Mouse (Mus musculus) layer of hippocampus, postnatal 36 days (tissue): Measurements from ENCODE around the gene Cdh22. TPM values are rescaled to one million over a fixed set of nuclear protein-coding genes. Genes with fewer than 3 reads are reported as not detected.

Source experiments
- DNase-seq, 2 experiments: peaks; one replicate each; pipeline ENCODE4 v3.0.0; 2022
- total RNA-seq, 2 experiments: library from RNA; stranded (reverse); gene quantifications; 2 replicates each; pipeline ENCODE4 v1.2.3; 2021

The Cdh22 gene
- total RNA-seq, 2 experiments from 2014 or later = 12.9 to 13.1 TPM

DNA sequence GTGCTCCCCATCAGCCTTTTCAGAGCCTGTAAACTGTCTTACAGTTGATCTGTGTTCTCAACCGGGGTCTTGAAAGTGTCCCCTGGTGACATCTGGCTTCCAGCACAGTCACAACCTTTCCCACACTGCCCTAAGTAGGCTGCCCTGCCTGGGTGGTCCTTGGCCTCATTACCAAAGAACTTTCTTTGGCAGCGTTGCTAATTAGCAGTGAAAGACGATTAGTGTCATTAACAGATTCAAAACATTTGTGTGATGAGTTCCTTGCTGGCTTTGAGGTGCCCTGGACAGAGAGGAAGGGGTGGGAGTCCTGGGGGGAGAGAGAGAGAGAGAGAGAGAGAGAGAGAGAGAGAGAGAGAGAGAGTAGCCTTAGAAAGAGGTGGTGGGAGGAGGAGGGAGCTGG, 14.3 kb upstream of the Cdh22 start:
- no peak for DNase-seq

DNA sequence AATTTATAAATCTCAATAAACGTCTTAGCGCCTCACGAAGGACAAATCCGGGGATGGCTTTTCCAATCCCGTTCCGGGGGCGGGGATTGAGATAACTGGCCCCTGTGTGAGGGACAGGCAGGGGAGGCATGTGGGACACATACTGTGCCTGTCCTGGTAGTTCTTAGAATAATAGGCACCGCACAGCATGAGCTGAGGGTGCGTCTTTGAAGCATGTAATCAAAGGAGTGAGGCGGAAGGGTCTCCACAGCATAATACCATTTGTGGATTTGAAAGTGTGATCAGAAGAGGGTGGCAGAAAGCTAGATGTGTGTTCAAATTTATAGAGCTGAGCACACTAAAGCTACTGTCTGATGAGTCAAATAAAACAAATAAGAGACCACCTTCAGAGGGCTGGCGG, 11.7 kb upstream of the Cdh22 start:
- DNase-seq = no peak

DNA sequence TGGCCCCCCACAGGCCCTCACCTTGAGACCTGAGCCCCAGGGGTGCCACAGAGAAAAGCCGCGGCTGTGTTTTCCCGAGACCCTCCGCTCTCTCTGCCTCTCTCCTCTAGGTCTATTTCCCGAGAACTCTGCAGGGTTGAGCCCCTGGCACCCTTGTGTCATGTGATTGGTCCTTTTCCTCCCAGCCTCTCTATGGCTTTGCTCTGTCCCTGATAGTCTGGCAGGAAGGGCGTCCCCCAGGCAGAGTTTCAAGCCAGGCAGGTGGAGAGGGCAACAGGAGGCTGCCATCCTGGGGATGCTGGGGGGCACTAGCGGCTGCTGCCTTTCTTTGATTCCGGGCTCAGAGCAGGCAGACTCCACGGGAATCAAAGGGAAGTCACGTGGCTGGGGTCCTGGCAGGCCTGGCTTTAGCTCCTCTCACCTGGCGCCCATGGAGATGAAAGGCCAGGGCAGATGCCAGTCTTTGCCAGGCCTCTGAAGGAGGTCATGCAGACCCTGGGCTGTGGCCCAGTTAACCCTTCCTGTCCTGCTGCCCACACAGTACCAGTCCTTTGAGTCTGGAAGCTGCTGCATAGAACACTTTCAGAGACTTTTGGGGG, 8.6 kb upstream of the Cdh22 start:
- DNase-seq = no peak

DNA sequence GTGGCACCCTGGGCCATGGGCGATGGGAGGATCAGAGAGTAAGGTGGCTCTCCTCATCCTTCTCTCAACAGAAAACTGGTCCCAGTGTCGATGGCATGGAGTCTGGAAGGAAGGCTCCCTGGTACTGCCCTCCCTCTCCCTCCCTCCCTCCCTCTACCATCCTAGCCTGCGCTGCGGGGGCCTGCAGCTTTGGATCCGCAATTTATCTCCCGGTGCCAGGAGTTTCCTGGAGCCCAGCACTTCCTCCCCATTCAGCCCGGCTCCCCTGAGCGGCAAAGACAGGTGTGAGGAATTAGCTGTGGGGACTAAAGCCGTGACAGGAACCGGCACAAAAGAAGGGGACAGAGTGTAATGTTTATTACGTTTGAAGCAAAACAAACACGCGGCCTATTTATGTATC, 7.9 kb upstream of the Cdh22 start:
- DNase-seq = no peak

DNA sequence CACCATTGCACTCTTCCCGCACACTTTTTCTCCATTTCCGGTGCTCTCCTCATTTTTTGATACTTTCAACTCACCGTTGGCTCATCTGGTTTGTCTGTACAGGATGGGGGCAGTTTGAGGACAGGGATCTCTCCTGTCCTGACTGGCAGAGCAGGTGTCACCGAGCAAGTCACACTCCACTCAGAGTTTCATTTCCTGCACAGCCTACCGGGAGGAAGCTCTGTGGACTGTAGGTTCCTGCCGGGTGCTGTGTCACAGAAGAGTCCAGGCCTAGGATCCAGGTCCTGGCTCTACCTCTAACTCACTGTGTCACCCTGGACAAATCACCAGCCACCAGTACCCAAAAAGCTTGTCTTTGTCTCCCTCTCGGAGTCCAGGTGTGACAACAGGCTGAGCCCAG, 7.1 kb upstream of the Cdh22 start:
- DNase-seq = no peak

DNA sequence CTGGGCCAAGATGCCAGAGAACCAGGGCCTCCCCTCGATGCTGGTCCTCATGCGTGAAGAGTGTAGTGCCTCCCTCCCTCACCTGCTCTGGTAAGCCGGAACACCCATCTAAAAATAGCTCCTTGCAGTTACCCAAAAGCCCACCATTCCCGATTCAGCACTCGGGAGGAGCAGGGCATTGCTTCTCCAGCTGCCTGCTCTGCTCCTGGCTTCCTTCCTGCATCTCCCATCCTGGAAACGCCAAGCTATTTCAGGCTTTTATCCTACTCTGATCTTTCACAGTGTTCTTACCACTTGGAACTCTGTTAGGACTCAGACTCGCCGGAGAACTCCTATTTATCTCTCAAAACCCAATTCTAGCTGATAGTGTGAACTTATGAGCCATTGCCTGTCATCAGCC, 5.7 kb upstream of the Cdh22 start:
- DNase-seq = no peak

DNA sequence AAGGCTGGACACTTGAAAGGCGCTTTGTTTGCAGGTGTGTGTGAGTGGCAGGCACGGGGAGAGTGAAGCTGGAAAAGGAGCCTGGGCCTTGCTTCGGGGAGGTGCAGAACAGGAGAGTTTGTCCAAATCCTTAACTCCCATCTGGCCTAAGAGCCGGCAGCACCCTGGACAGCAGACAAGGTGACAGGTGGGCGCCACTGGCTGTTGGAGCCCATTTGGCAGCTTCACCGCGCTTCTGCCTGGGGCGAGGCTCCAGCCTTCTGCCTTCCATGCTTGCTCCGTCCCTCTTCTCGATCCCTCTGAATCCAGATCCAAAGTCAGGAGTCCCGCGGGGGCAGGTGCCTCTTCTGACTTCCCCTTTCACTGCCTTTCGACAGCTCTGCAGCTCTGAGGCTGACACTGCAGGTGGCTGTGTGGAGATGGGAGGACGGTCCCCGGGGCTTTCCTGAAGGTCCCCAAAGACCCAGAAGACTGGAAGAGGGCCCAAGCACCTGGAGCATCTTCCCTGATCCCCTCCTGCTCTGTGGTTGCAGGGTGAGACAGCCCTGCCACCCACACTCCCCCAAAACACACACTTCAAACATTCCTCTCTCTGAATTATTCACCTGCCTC, 5.0 kb upstream of the Cdh22 start:
- DNase-seq = no peak

DNA sequence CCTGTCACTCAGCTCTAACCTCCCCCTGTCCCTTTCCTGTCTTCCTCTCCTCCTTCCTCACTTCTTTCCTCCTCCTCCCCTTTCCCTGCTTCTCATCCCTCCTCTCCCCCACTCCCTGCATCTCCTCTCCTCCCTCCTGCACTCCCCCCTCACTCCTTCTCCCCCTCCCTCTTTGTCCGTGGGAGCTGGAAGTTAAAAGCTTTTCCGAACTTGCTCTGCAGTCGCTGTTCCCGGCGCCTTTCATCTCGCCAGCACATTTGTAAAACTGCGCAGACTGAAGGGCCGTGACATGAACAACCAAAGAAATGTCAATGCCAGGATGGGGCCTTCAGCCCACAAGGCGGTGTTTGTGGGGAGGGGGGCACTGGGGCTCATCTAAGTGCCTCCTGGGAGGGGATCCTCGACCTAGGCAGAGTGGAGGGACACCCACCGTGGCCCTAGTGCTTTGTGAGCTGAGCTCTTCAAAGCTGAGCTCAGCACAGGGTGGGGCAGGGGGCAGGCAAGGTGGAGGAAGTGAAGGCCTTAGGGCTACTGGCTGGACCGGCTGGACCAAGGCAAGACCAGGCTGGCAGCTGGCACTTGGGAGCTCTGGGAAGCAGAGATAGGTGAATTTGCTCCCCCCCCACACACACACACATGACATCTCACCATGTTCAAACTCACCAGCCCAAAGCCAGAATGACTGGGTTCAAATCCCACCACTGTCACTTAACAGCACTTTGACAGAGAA, 3.9 kb upstream of the Cdh22 start:
- no peak for DNase-seq

DNA sequence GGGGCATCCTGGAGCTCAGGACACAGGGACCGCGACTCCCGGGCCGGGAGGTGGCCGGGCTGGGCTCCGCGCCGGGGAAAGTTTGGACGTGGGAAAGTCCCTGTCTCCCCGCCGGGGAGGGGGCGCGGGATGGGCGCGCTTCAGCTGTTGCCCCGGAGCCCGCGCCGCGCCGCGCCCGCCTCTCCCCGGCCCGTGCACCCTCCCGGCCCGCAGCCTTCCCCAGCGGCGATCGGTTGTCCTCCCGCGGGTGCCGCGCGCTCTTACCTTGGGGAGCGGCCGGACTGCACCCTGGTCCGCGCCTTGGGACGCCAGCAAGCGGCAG, 401 bp downstream of the Cdh22 start:
- no peak for DNase-seq

DNA sequence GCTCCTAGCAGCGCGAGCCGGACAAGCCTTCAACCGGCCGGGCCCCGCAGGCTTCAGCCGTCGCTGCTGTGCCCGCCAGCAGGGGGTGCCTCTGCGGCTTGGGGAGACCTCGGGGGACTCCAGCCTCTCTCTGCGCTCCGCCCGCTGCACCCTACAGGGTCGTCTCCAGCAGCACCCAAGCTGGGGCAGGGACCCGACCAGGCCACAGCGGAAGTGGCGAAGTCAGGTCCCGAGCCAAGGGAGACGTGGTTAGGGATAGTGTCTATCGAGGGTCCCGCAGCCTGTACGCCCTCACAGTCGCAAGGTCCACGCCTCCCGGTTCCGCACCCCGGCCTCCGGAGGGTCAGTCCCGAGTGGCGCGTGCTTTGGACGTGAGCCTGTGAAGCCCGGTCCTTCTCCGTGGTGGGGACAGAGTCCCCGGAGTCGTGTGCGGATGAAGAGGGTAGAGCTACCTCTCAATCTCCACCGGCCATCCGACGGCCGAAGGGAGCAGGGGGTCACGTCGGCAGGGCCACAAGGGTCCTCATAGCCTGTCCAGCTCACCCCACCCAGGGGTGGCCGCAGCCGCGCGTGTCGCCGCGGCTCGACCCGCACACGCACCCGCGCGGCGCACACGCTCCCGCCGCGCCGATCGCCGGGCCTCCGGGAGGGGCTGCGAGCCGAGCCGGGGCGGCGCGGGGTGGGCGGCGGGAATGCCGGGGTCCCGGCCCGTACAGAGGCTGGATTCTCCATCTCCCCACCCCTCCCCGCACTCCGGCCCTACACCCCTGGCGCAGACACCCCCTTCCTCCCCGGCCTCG, 962 bp downstream of the Cdh22 start:
- peak; percentile 53 for DNase-seq

DNA sequence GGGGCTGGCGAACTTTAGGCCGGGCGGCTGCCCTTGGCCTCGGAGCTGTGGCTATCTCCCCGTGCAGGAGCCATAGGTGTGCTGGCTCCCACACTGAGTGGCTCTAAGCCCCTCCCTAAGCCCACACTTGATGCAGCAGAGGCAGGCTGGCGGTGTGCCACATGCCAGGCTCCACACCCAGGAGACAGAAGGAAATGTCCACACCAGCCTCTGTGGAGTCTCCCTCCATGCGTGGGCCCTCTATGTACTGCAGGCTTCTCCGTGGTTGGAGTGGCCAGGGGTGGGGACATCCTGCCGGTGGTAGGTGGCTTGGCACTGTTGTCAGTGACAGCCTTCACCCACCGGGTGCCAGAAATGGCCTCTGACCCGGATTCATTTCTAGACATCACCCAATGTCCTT, 5.6 kb downstream of the Cdh22 start:
- no peak for DNase-seq

DNA sequence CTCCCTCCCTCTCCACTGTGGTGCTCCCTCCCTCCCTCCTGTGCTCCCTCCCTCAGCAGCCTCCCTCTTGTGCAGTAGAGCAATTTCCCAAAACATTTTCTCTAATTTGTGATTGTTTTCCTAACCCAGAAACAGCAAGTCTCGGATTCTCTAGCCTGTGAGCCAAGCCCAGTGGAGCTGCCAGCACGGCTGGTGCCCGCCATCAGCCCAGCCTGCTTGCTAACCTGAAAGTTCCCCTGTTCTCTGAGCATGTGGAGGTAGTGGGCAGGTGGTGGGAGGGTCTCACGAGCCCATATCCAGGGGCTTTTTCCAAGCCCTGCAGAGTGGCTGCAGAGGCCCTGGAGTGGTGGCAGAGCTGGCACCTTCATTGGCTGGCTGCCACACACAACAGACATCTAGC, 10.8 kb downstream of the Cdh22 start:
- DNase-seq = peak; percentile 59 to 62

DNA sequence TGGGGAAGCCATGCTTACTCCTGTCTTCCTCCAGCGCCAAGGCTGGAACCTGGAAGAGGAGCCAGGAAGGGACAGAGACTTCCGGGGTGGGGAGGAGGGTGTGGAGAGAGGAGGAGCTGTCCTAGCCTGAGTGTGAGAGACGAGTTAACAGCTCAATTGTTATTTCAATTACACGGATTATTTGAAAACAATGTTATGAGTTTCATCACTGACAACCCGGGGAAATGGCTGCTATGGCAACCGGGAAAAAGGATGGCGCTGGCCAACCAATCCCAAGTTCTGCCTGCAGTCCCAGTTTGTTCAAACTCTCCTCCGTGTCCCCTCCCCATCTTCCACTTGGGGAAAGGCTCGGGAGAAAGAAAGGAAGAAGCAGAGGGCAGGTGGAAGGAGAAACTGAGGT, 12.7 kb downstream of the Cdh22 start:
- peak; percentile 31 to 35 for DNase-seq

DNA sequence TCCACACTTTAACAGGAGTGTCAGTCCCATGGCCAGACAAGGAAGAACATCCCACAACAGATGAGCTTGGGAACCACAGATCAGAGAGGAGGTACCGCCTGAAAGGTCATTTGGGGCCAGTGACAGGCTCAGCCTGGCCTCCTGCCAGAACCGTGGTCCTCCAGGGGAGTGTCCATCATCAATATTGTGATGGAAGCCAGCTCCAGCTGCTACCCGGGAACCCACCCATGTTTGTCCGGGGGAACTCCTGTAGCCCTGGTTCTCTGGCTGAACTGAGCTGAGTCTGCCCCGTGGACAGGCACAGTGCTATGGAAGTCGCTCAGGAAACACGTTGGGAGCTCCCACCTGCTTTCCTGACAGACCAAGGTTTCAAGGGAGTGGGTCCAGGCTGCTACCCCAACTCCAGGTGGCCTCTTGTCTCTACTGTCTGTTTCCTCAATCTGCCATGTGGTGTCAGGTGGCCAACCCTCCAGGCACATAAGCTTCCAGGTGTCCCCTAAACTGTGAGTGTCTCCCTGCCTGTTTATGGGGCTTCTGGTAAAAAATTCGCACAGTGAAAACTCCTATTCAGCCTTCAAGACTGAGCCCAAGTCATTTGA, 14.2 kb downstream of the Cdh22 start:
- DNase-seq = no peak

DNA sequence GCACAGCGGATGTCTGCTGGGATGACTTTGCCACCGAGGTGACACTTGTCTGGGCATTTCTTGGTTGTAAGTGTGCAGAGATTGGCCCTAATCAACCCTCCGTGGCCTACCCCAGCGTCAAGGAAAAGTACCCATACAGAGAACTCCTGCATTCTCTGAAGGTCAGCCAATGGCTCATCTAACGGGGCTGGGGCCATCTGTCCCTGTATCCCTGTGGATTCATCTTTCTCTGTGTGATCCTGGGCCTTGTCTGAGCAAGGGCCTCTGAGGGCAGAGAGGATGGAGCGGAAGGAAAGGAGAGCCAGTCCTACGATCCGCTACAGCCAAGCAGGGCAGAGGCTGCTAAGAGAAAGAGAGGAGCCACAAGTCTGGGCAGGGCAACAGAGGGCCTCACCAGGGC, 15.7 kb downstream of the Cdh22 start:
- no peak for DNase-seq

DNA sequence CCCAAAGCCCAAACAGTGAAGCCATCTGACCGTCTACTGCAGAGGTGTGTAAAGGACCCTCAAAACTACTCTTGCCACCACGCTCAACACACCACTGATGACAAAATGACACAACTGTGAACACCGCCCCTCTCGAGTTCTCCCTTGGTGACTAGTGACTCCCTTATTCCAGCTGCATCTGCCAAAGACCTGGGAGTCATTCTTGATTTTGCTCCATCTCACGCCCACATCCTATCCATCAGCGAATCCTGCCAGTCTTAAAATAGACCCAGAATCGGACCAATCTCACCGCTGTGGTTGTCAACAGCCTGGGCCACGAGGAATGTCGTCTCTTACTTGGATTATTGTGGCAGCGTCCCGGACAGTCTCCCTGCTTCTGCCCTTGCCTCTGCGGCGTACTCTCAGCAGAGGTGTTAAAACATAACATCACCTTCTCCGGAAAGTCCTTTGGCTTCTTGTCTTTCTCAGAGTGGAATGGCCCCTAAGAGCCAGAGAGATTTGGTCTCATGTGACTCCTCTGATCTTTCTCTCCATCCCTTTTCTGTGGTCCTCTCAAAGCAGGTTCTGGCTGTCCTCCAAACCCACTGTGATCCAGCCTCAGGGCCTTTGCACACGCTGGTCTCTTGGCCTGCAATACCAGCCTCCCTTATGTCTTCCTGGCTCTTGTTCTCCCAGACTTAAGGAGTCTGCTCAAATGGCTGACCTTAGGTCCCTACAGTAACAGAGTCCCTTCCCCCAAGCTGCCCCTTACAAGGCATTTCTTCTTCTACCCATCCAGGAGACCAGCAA, 17.1 kb downstream of the Cdh22 start:
- DNase-seq = no peak

DNA sequence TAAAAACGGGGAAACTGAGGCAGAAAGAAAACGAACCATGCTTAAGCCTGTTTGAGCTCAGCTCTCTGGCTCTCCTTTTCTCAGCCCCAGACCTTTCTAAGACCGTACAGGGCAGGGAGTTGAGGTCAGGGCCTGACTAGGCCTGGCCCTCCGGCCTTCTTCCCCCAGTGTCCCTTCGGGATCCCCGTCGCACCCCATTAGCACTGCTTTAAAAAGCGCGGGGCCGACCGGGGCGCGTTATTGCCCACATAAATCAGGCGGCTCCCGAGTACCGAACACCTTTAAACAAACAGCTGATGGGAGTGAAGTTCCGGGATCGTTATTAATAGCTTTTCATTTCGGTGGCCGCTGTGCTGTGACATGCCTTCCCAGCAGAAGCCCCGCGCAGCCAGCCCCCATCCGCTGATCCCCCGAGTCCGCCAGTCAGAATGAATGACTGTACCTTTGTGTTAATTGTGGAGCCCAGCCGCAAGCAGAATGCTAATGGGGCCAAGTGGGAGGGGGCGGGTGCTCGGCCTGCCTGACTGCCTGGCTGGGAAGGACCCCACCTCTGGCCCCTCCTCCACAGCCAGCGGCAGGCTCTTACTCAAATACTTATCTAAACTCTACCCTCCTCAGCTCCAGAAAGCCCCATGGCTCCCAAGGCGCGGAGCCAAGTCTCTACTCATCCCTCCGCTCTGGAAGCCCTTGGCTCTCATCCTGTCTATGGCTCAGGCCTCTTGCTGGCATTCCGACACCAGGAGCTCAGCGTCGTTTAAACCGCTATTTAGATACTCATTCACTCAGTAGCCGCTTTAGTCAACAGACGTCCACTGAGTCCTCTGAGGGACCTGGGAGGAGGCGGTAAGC, 19.3 kb downstream of the Cdh22 start:
- no peak for DNase-seq

DNA sequence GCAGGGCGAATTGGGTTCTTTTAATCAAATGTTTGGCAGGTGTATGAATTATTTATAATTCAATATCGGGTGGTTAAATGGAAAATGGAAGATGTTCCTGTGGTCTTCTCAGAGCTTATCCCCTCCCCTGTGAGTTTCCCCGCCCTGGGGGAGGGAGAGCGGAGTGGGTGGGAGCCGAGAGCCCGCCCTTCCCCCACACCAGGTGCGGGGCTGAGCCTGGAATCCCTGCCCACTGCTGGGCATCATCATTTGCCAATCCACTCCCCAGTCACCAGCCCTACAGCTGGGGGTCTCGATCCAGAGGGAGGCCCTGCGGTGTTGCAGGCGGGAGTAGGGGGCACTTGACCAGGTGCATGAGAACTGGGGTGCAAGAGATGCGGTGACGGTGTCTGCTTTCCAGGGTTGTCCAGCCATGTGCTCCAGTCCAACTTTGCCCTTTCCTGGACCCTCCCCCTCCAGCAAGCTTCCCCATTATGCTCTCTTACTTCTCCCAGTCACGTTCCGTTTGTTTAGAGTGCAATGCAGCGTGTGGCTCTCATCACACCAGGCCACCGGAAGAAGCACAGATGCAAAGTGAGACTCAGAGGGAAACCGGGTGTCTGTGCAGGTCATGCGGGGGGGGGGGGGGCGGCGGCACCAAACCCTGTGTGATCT, 23.1 kb downstream of the Cdh22 start:
- DNase-seq = no peak

DNA sequence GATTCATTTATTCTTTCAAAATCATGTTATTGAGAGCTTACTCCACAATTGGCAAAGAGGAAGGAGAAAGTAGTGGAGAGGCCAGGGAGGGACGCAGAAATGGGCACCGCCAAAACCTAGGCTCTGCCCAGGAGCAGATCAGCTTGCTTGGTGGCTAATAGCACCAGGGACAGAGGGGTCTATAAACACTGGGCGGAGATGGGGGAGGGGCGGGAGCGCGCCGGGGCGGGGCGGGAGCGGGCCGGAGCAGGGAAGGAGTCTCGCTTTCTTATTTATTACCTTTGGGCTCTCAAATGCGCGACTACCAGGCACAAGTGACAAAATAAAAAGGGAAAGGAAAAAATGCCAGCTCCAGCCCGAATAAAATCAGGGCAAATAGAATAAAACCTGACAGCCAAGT, 23.7 kb downstream of the Cdh22 start:
- DNase-seq = no peak

DNA sequence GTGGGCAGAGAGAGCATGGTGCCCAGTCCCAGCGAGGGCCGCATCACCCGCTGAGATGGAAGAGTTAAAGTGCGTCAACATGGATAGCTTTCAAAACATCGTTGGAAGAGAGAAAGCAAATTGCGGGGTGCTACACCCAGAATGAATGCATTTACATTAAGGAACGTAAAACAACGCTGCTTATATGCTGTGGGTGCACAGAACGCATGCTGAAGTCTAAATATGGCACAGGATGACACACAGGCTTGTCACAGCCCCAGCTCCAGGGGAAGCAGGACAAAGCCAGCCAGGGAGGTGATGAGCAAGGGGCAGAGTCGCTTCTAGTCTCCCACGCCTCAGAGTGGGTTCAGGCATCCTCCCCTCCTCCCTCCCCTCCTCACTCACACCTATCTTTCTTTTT, 27.0 kb downstream of the Cdh22 start:
- DNase-seq = no peak

DNA sequence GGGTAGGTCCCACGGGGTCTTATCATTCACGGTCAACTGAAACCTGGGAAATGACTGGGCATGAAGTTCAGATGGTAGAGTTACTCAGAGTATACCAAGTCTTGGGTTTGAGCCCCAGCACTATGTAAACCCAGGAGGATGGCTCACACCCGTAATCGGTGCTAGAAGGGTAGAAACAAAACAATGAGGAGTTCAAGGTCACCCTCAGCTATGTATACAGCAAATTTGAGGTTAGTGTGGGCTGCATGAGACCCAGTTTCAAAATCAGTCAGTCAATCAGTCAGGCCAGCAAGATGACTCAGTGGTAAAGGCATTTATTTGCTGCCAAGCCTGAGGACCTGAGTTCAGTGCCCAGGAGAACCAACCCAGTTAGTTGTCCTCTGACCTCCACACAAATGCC, 27.6 kb downstream of the Cdh22 start:
- DNase-seq = no peak
